Mouse (Mus musculus) liver, embryonic 16.5 days (tissue): ENCODE measurements at regions not wholly inside any gene's neighbourhood (a gene's known extent, or its start where the extent isn't known, plus 50 kb on each side); places are given as distances from the start of the nearest gene placed in this dataset.

Source experiments
- ATAC-seq: fragments of 200-750 bp; cut with Nextera tagmentation; 2 replicates; pipeline ENCODE4 v1.8.0; 2017; ENCODE audit warnings: low read depth, mild to moderate bottlenecking, moderate number of reproducible peaks, moderate library complexity
- H3K27ac ChIP-seq: fragments of 300-500 bp; sonication (generic); 2 replicates; pipeline ENCODE4 v1.5.1; 2014; ENCODE audit warnings: mild to moderate bottlenecking, low read length
- H3K27me3 ChIP-seq: fragments of 300-500 bp; sonication (generic); 2 replicates; pipeline ENCODE4 v1.6.1; 2014; ENCODE audit warnings: low read depth, low read length, mixed read lengths; ENCODE audit not compliant: control insufficient read depth, insufficient read depth
- H3K36me3 ChIP-seq: fragments of 300-500 bp; sonication (generic); 2 replicates; pipeline ENCODE4 v1.6.1; 2014; ENCODE audit warnings: mild to moderate bottlenecking; ENCODE audit not compliant: control insufficient read depth, insufficient read depth
- H3K4me1 ChIP-seq: fragments of 300-500 bp; sonication (generic); 2 replicates; pipeline ENCODE4 v1.6.1; 2014; ENCODE audit warnings: low read depth, low read length, mixed read lengths; ENCODE audit not compliant: control insufficient read depth
- H3K4me2 ChIP-seq: fragments of 300-500 bp; sonication (generic); 2 replicates; pipeline ENCODE4 v1.6.1; 2014; ENCODE audit warnings: low read depth, low read length, mixed read lengths
- H3K4me3 ChIP-seq: fragments of 300-500 bp; sonication (generic); 2 replicates; pipeline ENCODE4 v1.5.1; 2014; ENCODE audit warnings: low read depth, mild to moderate bottlenecking, low read length
- H3K9ac ChIP-seq: fragments of 300-500 bp; sonication (generic); 2 replicates; pipeline ENCODE4 v1.6.1; 2014; ENCODE audit warnings: low read depth, low read length
- H3K9me3 ChIP-seq: fragments of 300-500 bp; sonication (generic); replicated peaks from 2 replicates; pipeline ENCODE4 v1.6.1; 2016; ENCODE audit warnings: low read length; ENCODE audit not compliant: control insufficient read depth
- WGBS: fragments of 180-500 bp; shearing (Covaris S2); extraction: QIAGEN DNeasy Blood & Tissue Kit; methylation state at CpG from one replicate; pipeline ENCODE4 v1.1.7; 2014; ENCODE audit not compliant: insufficient replicate concordance; 5-methylcytosine and 5-hydroxymethylcytosine counted together

DNA sequence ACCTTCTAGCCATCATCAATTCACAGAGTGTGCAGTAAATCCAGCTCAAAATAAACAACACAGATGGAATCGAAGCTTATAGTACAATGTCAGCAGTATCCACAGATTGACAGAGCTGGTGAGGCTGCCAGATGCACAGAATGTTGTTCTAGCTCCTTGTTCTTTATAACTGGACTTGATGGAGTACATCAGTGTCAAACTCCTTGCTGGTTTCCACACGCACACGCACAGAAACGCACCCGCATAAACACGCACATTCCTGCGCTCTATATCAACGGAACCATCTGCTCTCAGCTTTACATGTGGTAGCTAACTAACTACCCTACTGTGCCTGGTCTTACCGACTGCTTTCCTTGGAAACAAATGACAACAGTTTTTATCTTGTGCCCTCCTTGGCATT is 532.1 kb upstream of the Mef2c start:
- Histone ChIP-seq H3K4me2 (no peak overlapping the region), H3K9me3 (no peaks in the 10 kb centered on the region), H3K9ac (no peak overlapping the region), H3K27ac (no peak overlapping the region), H3K4me3 (no peak overlapping the region), H3K4me1 (no peaks in the 10 kb centered on the region), H3K36me3 (no peaks in the 10 kb centered on the region), H3K27me3 (no peaks in the 10 kb centered on the region)
- WGBS, result 78% methylated on average over 9 of the region's 9 CpGs
- ATAC-seq, result no peak

DNA sequence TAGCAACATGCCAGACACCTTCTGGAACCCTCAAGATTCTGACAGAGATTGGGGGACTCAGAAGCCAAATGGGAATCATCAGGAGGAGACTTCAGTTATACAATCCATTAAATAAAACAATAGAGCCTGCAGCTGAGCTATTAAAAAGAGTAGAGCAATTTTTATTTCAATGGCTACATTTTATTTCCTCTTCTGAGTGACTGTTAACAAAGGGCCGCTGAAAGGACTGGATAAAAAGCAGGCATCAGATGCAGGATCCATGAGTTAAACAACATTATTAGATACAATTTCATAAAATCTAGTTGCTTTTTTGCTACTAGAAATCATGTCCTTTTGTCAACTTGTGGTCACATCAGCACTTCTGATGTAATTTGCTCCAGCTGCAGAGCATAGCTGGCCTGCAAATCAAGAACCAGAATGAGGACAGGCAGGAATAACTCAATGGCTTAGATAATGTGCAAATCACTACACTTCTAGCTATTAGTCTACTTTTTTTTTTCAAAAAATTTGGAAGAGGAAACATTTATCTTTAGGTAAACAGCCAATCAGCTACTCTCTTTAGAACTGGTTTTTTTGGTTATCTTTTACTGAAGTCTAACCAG is 529.5 kb upstream of the Mef2c start:
- Histone ChIP-seq H3K27me3 (no peaks in the 10 kb centered on the region), H3K9me3 (no peaks in the 10 kb centered on the region), H3K36me3 (no peaks in the 10 kb centered on the region), H3K4me3 (no peak overlapping the region), H3K9ac (no peak overlapping the region), H3K4me2 (no peak overlapping the region), H3K27ac (no peak overlapping the region), H3K4me1 (no peaks in the 10 kb centered on the region)
- WGBS, result 64% methylated on average over 1 of the region's 1 CpGs
- ATAC-seq, result no peak

DNA sequence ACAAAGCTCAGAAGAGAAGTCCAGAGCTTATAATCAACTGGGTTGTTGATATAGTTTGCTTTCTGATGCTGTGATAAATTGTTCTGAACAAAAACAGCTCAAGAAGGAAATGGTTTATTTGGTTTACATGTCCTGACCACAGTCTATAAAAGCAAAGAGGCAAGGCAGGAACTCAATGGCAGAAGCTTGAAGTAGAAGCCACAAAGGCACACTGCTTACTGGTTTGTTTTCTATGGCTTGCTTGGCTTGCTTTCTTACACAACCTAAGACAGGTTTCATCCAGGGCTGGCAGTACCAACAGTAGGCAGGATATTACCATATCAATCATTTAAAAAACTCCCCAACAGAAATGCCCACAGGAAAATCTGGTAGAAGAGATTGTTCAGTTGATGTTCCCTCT is 502.7 kb upstream of the Mef2c start:
- Histone ChIP-seq H3K27ac (no peak overlapping the region), H3K4me1 (no peaks in the 10 kb centered on the region), H3K9me3 (0 out of 2 replicates have a peak, but pooled peaks cover 2% of the 10 kb centered on the region), H3K27me3 (no peaks in the 10 kb centered on the region), H3K36me3 (no peaks in the 10 kb centered on the region), H3K4me3 (no peak overlapping the region), H3K9ac (no peak overlapping the region), H3K4me2 (no peak overlapping the region)
- ATAC-seq, result no peak

DNA sequence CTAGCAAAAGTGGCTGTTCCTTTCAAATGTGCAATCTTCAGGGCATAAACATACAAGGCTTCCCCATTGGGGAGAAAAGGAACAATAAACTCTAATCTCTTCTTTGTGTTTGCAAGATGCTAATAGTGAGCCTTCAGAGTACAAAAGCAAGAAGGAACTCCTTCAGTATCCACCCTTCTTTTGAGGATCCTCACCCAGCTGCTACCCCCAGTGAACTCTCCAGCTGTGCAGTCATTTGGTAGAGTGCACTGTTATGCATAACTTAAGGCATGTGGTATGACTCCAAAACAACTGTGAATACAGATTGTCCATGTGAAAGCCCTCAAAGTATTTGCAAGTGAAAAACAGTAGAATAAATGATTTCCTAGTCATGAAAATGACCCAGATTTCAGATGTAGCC is 487.1 kb upstream of the Mef2c start:
- H3K27me3 ChIP-seq, result no peaks in the 10 kb centered on the region
- ATAC-seq, result no peak
- H3K4me2 ChIP-seq, result no peak overlapping the region

DNA sequence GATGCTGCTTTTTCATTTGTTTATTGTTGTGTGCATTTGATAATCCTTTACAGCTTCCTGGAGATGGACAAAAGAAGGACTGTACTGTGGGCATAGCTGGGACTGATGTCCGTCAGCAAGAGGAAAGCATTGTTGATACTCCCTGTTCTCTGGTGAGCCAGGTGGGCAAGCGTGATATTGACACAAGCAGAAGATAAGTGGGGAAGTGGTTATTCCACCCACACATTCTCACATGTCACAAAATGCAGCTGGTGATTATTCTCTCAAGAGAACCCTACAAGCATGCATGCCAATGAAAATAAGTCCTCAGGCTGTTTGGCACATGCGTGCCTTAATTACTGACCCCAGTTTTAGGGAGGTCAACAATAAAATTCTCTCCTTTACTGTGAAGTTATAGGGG is 483.0 kb upstream of the Mef2c start:
- Histone ChIP-seq H3K4me3 (no peak overlapping the region), H3K27me3 (no peaks in the 10 kb centered on the region), H3K9me3 (no peaks in the 10 kb centered on the region), H3K9ac (no peak overlapping the region), H3K4me2 (no peak overlapping the region), H3K4me1 (no peaks in the 10 kb centered on the region), H3K27ac (no peak overlapping the region), H3K36me3 (no peaks in the 10 kb centered on the region)
- WGBS, result 16% methylated on average over 3 of the region's 3 CpGs
- ATAC-seq, result no peak

More for the DNA sequence above, 487.1 kb upstream of the Mef2c start:
- Histone ChIP-seq H3K9ac (no peak overlapping the region), H3K4me3 (no peak overlapping the region), H3K9me3 (no peaks in the 10 kb centered on the region), H3K4me1 (no peaks in the 10 kb centered on the region), H3K36me3 (no peaks in the 10 kb centered on the region), H3K27ac (no peak overlapping the region)

DNA sequence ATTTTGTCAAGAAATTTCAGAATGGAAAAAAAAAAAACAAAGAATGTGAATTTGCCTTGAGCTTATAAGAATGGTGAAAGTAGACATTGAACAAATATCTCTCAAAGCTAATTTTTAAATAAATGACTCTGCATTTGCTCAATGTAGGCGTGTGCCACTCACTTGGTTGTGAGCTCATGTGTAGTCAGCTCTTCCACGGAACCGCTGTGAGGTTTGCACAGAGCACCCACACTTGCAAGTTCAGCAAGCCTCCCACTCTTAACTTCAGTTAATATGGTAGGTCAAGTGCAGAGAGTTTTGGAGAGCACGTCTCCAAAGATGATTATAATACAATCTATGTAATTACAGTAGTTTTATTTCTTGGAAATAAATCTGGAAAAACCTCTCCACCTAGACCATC is 479.9 kb upstream of the Mef2c start:
- no peaks in the 10 kb centered on the region for H3K27me3 ChIP-seq
- H3K9ac ChIP-seq, result no peak overlapping the region
- no peaks in the 10 kb centered on the region for H3K9me3 ChIP-seq
- H3K27ac ChIP-seq, result no peak overlapping the region
- H3K36me3 ChIP-seq, result no peaks in the 10 kb centered on the region
- 67% methylated on average over 4 of the region's 4 CpGs for WGBS
- H3K4me2 ChIP-seq, result no peak overlapping the region
- H3K4me3 ChIP-seq, result no peak overlapping the region
- ATAC-seq, result no peak
- H3K4me1 ChIP-seq, result no peaks in the 10 kb centered on the region

DNA sequence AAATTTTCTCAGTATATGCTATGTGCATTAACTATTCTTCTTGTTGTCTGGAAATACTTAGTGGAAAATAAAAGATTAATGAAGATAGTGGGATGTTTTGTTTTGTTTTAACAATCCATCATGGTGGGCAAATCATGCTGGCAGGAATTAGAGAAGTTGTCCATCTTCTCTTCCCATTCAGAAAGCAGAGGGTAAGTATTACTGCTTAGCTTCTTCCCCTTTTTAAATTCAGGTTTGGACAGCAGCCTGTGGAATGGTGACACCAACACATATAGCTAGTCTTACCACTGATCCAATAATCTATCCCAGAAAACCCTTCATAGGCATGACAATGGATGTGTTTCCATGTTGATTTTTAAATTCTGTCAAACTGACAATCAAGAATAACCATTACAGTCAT is 467.9 kb upstream of the Mef2c start:
- H3K4me1 ChIP-seq, result no peaks in the 10 kb centered on the region
- no peak overlapping the region for H3K4me2 ChIP-seq
- no peak overlapping the region for H3K27ac ChIP-seq
- no peaks in the 10 kb centered on the region for H3K9me3 ChIP-seq
- no peak overlapping the region for H3K4me3 ChIP-seq
- H3K9ac ChIP-seq, result no peak overlapping the region
- no peaks in the 10 kb centered on the region for H3K36me3 ChIP-seq
- no peak for ATAC-seq
- no peaks in the 10 kb centered on the region for H3K27me3 ChIP-seq

DNA sequence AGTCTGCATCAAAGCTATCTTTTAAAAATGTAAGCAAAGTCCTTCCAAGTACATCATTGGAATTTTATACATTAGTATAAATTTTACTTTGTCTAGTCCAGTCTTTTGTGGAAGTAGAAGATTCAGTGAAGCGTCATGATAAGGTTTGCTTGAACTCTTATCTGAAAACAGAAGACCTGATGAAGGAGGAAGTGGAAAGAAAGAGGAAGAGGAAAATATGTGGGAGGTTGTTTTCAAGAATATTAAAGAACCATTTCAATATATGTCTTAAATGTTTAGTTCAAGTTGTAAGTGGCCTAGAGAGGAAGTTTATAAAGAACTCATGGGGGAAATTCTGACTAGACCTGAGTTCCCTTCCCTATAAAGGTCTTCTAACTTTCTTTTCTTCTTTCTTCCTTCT is 462.3 kb upstream of the Mef2c start:
- Histone ChIP-seq H3K9ac (no peak overlapping the region), H3K4me2 (no peak overlapping the region), H3K27me3 (no peaks in the 10 kb centered on the region), H3K4me1 (no peaks in the 10 kb centered on the region), H3K9me3 (no peaks in the 10 kb centered on the region), H3K27ac (no peak overlapping the region), H3K4me3 (no peak overlapping the region), H3K36me3 (no peaks in the 10 kb centered on the region)
- ATAC-seq, result no peak
- 26% methylated on average over 1 of the region's 1 CpGs for WGBS

DNA sequence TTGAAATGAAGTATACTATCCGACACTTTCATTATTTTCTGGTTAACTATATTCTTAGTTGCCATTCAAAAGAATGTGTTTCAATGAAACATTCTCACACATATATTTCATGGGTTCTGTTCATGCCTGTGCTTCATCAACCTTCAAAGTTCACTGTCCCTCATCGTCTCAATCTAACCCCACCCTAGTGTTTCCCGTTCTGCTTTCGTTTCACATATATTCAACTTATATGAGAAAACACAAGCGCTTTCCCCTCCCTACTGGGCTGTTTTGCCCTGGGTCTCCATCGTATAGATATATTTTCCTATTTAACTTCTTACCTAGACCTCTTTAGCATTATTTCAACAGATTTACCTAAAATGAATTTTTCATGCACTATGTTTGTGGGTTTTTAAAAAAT is 458.3 kb upstream of the Mef2c start:
- ATAC-seq, result no peak
- WGBS, result 68% methylated on average over 6 of the region's 6 CpGs
- H3K36me3 ChIP-seq, result no peaks in the 10 kb centered on the region
- no peak overlapping the region for H3K4me2 ChIP-seq
- no peaks in the 10 kb centered on the region for H3K27me3 ChIP-seq
- no peaks in the 10 kb centered on the region for H3K4me1 ChIP-seq
- H3K9me3 ChIP-seq, result no peaks in the 10 kb centered on the region
- H3K27ac ChIP-seq, result no peak overlapping the region
- no peak overlapping the region for H3K4me3 ChIP-seq
- H3K9ac ChIP-seq, result no peak overlapping the region

DNA sequence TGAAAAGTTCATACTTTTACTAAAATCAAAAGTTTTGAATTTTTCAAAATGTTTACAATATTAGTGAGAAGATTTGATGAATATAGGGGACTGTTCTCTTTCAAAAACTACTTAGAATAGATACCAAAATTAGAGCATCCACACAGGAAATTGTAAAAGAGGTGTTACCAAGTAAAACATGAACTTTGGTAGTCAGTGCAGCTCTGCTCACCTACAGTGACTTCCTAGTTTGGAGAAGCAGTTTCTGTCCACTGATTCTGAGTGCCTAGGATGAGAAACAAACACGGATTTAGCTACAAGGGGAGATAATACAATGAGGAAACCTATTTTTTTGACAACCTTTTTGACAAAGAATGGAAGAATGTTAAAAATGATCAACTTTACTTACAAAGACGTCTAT is 457.9 kb upstream of the Mef2c start:
- H3K4me3 ChIP-seq, result no peak overlapping the region
- H3K9me3 ChIP-seq, result no peaks in the 10 kb centered on the region
- no peaks in the 10 kb centered on the region for H3K36me3 ChIP-seq
- ATAC-seq, result no peak
- no peaks in the 10 kb centered on the region for H3K27me3 ChIP-seq
- H3K4me2 ChIP-seq, result no peak overlapping the region
- no peak overlapping the region for H3K27ac ChIP-seq
- H3K4me1 ChIP-seq, result no peaks in the 10 kb centered on the region
- H3K9ac ChIP-seq, result no peak overlapping the region
- WGBS, result 49% methylated on average over 2 of the region's 2 CpGs
